Mouse (Mus musculus) kidney, embryonic 14.5 days (tissue): Measurements from ENCODE around the gene Spsb3. TPM values are rescaled to one million over a fixed set of nuclear protein-coding genes. Genes with fewer than 3 reads are reported as not detected.

Experiments
- polyA plus RNA-seq: library from polyadenylated mRNA; unstranded; fragments of >200 nt; fragmentation: Nextera tagmentation; extraction: Ambion mirVana; gene quantifications from 2 replicates; pipeline ENCODE4 v1.2.1, GENCODE M21; 2014

The Spsb3 gene
- polyA plus RNA-seq, 1 experiment from 2014 or later = 36.8 TPM

Other genes with a start within 250 kb of the Spsb3 start
- gene Slc9a3r2, start 236.3 kb upstream of the Spsb3 start, polyA plus RNA-seq = 86.1 and 95.5 TPM in 2 replicates
- 0.66 TPM in 1 of 2 replicates, not detected in the other for gene Npw, start 228.2 kb upstream of the Spsb3 start, polyA plus RNA-seq
- gene Zfp598, start 217.0 kb upstream of the Spsb3 start, polyA plus RNA-seq = 25.3 and 34.4 TPM in 2 replicates
- 1.0 and 1.2 TPM in 2 replicates for gene Syngr3, start 196.7 kb upstream of the Spsb3 start, polyA plus RNA-seq
- 48.1 and 54.4 TPM in 2 replicates for gene Gfer, start 190.5 kb upstream of the Spsb3 start, polyA plus RNA-seq
- 3.1 and 3.5 TPM in 2 replicates for gene Noxo1, start 190.4 kb upstream of the Spsb3 start, polyA plus RNA-seq
- gene Tbl3, start 179.0 kb upstream of the Spsb3 start, polyA plus RNA-seq = 64.8 and 105 TPM in 2 replicates
- 0.62 TPM in 1 of 2 replicates, not detected in the other for gene Rnf151, start 168.6 kb upstream of the Spsb3 start, polyA plus RNA-seq
- gene Rps2, start 168.5 kb upstream of the Spsb3 start, polyA plus RNA-seq = 1,741 and 1,827 TPM in 2 replicates
- 225 and 229 TPM in 2 replicates for gene Ndufb10, start 162.2 kb upstream of the Spsb3 start, polyA plus RNA-seq
- gene Rpl3l, start 158.8 kb upstream of the Spsb3 start, polyA plus RNA-seq = not detected in 2 replicates
- gene Msrb1, start 150.0 kb upstream of the Spsb3 start, polyA plus RNA-seq = 35.2 and 39.0 TPM in 2 replicates
- gene Hs3st6, start 133.7 kb upstream of the Spsb3 start, polyA plus RNA-seq = 32.7 and 35.9 TPM in 2 replicates
- gene Meiob, start 82.4 kb upstream of the Spsb3 start, polyA plus RNA-seq = 0.19 TPM in 1 of 2 replicates, not detected in the other
- gene Hagh, start 46.5 kb upstream of the Spsb3 start, polyA plus RNA-seq = 46.6 and 55.4 TPM in 2 replicates
- 30.4 and 34.1 TPM in 2 replicates for gene Fahd1, start 36.3 kb upstream of the Spsb3 start, polyA plus RNA-seq
- 0.49 and 1.0 TPM in 2 replicates for gene Igfals, start 20.6 kb upstream of the Spsb3 start, polyA plus RNA-seq
- gene Nubp2, start 294 bp upstream of the Spsb3 start, polyA plus RNA-seq = 57.1 and 61.8 TPM in 2 replicates
- gene Eme2, start 8.4 kb downstream of the Spsb3 start, polyA plus RNA-seq = 18.2 and 25.2 TPM in 2 replicates
- 102 and 111 TPM in 2 replicates for gene Mrps34, start 8.5 kb downstream of the Spsb3 start, polyA plus RNA-seq
- 84.6 and 99.5 TPM in 2 replicates for gene Nme3, start 9.9 kb downstream of the Spsb3 start, polyA plus RNA-seq
- 23.9 and 31.8 TPM in 2 replicates for gene Mapk8ip3, start 50.3 kb downstream of the Spsb3 start, polyA plus RNA-seq
- gene Jpt2, start 74.0 kb downstream of the Spsb3 start, polyA plus RNA-seq = 131 and 155 TPM in 2 replicates
- gene Cramp1l, start 129.1 kb downstream of the Spsb3 start, polyA plus RNA-seq = 8.5 and 11.6 TPM in 2 replicates
- gene Ift140, start 129.4 kb downstream of the Spsb3 start, polyA plus RNA-seq = 15.5 and 23.6 TPM in 2 replicates
- 15.9 and 18.4 TPM in 2 replicates for gene Tmem204, start 196.9 kb downstream of the Spsb3 start, polyA plus RNA-seq
- gene Telo2, start 229.3 kb downstream of the Spsb3 start, polyA plus RNA-seq = 34.9 and 44.8 TPM in 2 replicates
- gene Ptx4, start 234.1 kb downstream of the Spsb3 start, polyA plus RNA-seq = not detected in 2 replicates
- 10.3 and 21.4 TPM in 2 replicates for gene Clcn7, start 246.7 kb downstream of the Spsb3 start, polyA plus RNA-seq